Mouse (Mus musculus) bone marrow, adult 2 months (tissue): ENCODE data around the gene Hpse. TPM values are rescaled to one million over a fixed set of nuclear protein-coding genes. Genes with fewer than 3 reads are reported as not detected.

ENCODE experiments used
- H3K27ac ChIP-seq: fragments of 200-500 bp; 2 replicates; pipeline ENCODE4 v1.5.1; 2012; ENCODE audit warnings: low read depth, mild to moderate bottlenecking, control low read depth, inconsistent platforms, low read length; ENCODE audit not compliant: control insufficient read depth, poor library complexity, insufficient read depth
- H3K4me1 ChIP-seq: fragments of 200-500 bp; 2 replicates; pipeline ENCODE4 v1.6.1; 2011; ENCODE audit warnings: low read length; ENCODE audit not compliant: control insufficient read depth, insufficient read depth
- H3K4me3 ChIP-seq: fragments of 200-500 bp; replicated peaks from 2 replicates; pipeline ENCODE3; 2011; ENCODE audit warnings: mild to moderate bottlenecking, low read depth, low read length, control low read depth; ENCODE audit not compliant: control insufficient read depth
- CTCF ChIP-seq: fragments of 200-500 bp; IDR thresholded peaks from 2 replicates; pipeline ENCODE4 v1.5.1; 2011; ENCODE audit warnings: low read length, control low read depth; ENCODE audit not compliant: control insufficient read depth, insufficient read depth
- POLR2A ChIP-seq: fragments of 200-500 bp; IDR thresholded peaks from 2 replicates; pipeline ENCODE4 v1.6.1; 2011; ENCODE audit warnings: low read depth, mild to moderate bottlenecking, control low read depth, low read length, borderline replicate concordance; ENCODE audit not compliant: control insufficient read depth
- WGBS: fragments of 180-500 bp; shearing (Covaris S2); methylation state at CpG from one replicate; pipeline ENCODE4 v1.1.7; 2018; 5-methylcytosine and 5-hydroxymethylcytosine counted together
- polyA plus RNA-seq: library from polyadenylated mRNA; stranded (reverse); fragments of >200 nt; gene quantifications from 2 replicates; pipeline ENCODE4 v1.2.4, GENCODE M21; 2011; ENCODE audit warnings: low replicate concordance; ENCODE audit not compliant: missing spikeins, insufficient read depth, insufficient read length

The Hpse gene
- polyA plus RNA-seq, 1 experiment: 10.4 TPM

DNA sequence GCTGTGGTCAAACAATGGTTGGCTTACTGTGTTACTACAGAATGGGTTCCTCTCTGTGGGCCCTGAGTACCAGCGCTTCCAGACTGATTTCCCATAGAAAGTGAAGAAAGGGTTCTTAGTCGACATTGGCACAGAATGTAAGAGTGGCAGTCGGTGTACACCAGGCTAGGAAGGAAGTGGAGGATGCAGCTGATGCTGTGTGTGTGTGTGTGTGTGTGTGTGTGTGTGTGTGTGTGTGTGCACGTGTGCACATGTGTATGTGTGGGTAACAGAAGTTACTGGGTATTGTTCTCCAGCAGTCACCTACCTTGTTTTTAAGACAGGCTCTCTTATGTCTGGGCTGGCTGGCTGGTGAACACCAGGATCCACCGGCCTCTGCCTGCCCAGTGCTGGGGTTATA, 77.2 kb downstream of the Hpse start:
- H3K4me3 ChIP-seq: no peak overlapping the region
- TF ChIP-seq POLR2A (no peak), CTCF (no peak)
- 30% methylated on average over 5 of the region's 5 CpGs for WGBS
- H3K27ac ChIP-seq: no peak overlapping the region
- H3K4me1 ChIP-seq: peaks cover 16% of the 10 kb centered on the region

DNA sequence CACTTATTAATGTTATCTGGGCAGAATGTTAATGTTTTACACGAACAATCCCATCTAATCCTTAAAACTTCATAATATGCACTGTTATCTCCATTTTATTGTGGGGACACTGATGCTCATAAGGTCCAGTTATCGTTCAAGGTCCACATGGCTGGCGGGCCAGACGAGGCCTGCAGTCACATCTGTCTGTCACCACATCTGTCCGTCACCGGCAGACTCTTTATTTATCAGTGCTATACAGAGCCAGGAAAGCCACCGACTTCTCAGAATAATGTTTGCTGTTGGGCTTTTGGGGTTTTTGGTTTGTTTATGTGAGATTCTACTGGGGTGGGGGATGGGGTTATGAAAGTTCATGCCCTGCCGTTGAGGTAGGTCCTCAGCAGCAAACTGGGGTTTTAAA, 81.0 kb downstream of the Hpse start:
- no peak overlapping the region for H3K27ac ChIP-seq
- H3K4me3 ChIP-seq: no peak overlapping the region
- 39% methylated on average over 8 of the region's 8 CpGs for WGBS
- TF ChIP-seq POLR2A (no peak), CTCF (no peak)
- peaks cover 24% of the 10 kb centered on the region for H3K4me1 ChIP-seq

DNA sequence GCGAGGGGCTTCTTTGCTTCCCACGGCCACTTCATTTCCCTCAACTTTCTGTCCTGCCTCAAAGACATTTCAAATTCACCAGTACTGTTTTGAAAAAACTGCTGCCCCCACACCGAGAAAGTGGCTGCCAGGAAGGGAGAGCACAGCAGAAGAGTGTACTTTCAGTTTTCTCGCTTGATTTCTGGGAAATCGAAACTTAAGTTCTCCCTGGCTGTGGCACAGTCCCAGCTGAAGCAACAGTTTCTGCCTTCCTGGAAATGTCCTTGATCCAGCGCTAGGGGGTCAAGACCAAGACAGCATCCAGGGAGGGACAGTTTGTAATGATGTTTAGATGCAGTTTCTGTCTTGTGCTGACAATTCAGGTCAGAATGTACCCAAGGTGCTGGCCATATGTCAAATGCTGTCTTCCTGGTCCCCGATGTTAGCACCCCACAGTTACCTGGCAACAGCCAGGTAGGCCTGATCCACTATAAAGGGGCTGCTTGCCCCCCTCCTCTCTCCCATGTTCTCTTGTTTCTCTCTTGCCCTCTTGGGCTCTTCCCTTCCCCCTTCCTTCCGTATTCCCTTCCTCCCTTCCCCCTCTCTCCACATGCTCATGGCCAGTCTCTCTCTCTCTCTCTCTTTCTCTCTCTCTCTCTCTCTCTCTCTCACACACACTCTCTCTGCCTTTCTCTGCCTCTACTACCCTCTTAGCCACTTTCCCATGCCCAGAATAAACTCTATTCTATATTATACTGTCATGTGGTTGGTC, 82.5 kb downstream of the Hpse start:
- 9% methylated on average over 8 of the region's 8 CpGs for WGBS
- TF ChIP-seq CTCF (no peak), POLR2A (no peak)
- Histone ChIP-seq H3K27ac (peak overlapping the region; percentile 42), H3K4me1 (peaks cover 25% of the 10 kb centered on the region), H3K4me3 (peak overlapping the region; percentile 6)

DNA sequence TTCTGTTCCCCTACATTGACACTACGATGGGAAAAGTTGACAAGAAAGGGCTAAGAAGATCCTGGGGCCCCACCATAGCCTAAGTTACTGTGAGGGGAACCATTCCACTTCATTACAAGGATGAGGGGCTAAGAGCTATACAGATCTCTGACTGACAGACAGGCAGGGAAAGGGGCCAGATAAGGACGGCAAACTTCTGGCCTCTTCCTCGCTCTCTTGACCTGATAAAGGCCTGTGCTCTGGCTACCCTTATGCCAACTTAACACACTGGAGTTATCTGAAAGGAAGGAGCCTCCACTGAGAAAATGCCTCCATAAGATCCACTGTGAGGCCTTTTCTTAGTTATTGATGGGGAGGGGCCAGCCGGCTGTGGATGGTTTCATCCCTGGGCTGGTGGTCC, 83.6 kb downstream of the Hpse start:
- Histone ChIP-seq H3K4me3 (no peak overlapping the region), H3K4me1 (peaks cover 23% of the 10 kb centered on the region), H3K27ac (peak overlapping the region; percentile 49)
- no peak for TF ChIP-seq CTCF
- no peak for TF ChIP-seq POLR2A
- WGBS: 66% methylated on average over 4 of the region's 4 CpGs

DNA sequence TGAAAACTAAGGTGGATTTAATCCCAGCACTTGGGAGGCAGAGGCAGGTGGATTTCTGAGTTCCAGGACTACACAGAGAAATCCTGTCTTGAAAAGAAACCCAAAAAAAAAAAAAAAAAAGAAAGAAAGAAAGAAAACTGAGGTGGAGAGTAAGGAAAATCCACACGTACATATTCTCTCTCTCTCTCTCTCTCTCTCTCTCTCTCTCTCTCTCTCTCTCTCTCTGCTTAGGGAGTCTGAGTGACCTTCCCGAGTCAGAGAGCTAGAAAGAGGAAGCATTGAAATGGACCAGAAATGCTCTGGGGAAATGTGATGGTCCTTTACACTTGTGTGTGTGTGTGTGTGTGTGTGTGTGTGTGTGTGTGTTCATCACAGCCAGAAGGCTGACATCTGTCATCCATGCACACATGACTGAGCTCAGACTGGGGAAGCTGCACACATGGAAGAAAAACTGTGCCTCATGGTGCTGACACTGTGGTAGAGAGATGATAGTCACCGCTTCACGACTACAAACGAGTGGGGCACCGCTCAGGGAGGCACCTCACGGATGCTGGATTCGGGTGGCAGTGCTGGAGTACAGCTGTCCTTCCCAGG, 84.5 kb downstream of the Hpse start:
- peak overlapping the region; percentile 57 for H3K27ac ChIP-seq
- no peak for TF ChIP-seq CTCF
- no peak for TF ChIP-seq POLR2A

DNA sequence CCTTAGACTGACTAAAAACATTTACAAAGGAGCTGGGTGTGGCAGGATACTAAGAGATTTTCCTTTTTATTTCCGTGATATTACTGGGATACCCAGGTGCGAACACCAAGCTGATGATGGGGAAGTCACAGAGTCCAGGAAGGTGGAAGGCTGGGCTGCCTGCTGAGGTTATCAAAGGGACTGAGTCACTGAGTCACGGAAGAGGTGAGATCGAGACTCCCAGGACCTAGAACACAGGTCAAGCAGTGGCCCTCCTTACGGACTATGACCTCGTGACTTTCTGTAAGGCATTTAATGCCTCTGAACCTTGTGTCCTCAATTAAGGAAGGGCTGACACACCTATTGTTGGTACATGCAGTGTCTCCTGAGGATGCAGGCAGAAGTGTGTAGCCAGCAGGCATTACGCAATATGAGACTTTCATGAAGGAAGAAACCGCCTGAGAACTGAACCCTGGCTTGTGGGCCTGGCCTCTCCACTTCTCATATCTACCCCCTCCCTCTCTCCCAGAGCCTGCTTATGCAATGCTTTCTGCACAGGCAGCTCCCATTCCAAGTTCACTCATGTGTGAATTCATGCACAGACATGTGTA, 86.9 kb downstream of the Hpse start:
- H3K4me3 ChIP-seq: no peak overlapping the region
- TF ChIP-seq POLR2A: no peak
- TF ChIP-seq CTCF: no peak
- H3K27ac ChIP-seq: peak overlapping the region; percentile 59
- H3K4me1 ChIP-seq: peaks cover 21% of the 10 kb centered on the region
- 48% methylated on average over 8 of the region's 8 CpGs for WGBS

More for the DNA sequence above, 84.5 kb downstream of the Hpse start:
- no peak overlapping the region for H3K4me3 ChIP-seq
- 51% methylated on average over 8 of the region's 8 CpGs for WGBS
- H3K4me1 ChIP-seq: peaks cover 23% of the 10 kb centered on the region

Other genes with a start within 250 kb of the Hpse start
- 6.8 and 12.5 TPM in 2 replicates for gene Lin54, start 219.1 kb downstream of the Hpse start, polyA plus RNA-seq
- gene Cops4, start 201.4 kb downstream of the Hpse start, polyA plus RNA-seq: 26.8 and 45.5 TPM in 2 replicates
- 49.3 and 141 TPM in 2 replicates for gene Plac8, start 147.5 kb downstream of the Hpse start, polyA plus RNA-seq
- 18.8 and 23.8 TPM in 2 replicates for gene Coq2, start 44.6 kb downstream of the Hpse start, polyA plus RNA-seq
- 21.8 and 50.7 TPM in 2 replicates for gene Helq, start 78.9 kb upstream of the Hpse start, polyA plus RNA-seq
- 101 and 128 TPM in 2 replicates for gene Mrps18c, start 78.9 kb upstream of the Hpse start, polyA plus RNA-seq
- gene Abraxas1, start 101.2 kb upstream of the Hpse start, polyA plus RNA-seq: 6.3 and 9.9 TPM in 2 replicates
- gene Gpat3, start 126.0 kb upstream of the Hpse start, polyA plus RNA-seq: 2.7 and 4.0 TPM in 2 replicates